Mouse (Mus musculus) liver, postnatal 0 days (tissue): ENCODE data around the gene Spint1.

Experiments
- CTCF ChIP-seq: sonication (generic); IDR thresholded peaks from 2 replicates; pipeline ENCODE4 v1.5.1; 2016; ENCODE audit warnings: antibody characterized with exemption, low read depth
- EP300 ChIP-seq: IDR thresholded peaks from 2 replicates; pipeline ENCODE4 v1.6.1; 2016; ENCODE audit warnings: antibody characterized with exemption, low read depth, mild to moderate bottlenecking

- TF ChIP-seq CTCF, result peak; percentile 100
- TF ChIP-seq EP300, result no peak; the same call in 1 of the 2 replicates
Measured at GRCm38 (mm10) chr2:119288270-119288882, 51.2 kb downstream of the Spint1 start, which contains the start of gene Vps18.
